Comparison of ENCODE assay signal across 20 mouse cellular contexts in the genomic region with DNA sequence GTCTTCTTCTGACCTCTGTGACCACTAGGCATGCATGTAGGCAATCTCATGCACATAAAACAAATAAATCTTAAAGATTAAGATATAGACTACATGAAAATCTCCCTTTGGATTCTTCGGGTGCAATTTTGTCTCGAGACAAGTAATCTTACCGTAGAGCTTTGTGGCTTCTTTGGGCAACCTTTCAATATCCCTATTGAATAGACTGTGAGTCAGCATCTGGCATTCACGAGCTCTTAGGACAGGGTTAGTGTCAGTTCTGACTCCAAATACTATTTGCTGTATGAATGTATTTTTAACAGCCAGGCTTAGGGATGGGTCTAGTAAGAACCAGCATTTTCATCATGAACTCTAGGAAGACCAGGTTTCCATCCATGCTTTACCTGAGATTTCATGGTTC.
"Had no signal": no experiment of that assay in that cellular context is flagged by ENCODE, and none has a peak within 500 bp of the region (broad histone marks: within the 10 kb centered on the region; RNA-seq: fewer than 3 reads in every experiment).

No protein-coding gene starts in this region.

- H3K4me2 ChIP-seq: limb, embryonic 12.5 days; limb, embryonic 15.5 days; liver, embryonic 11.5 days; lung, embryonic 14.5 days; midbrain, embryonic 12.5 days; midbrain, embryonic 15.5 days; neural tube, embryonic 12.5 days had no signal

- H3K36me3 ChIP-seq: limb, embryonic 12.5 days; limb, embryonic 15.5 days; midbrain, embryonic 12.5 days; midbrain, embryonic 15.5 days; neural tube, embryonic 12.5 days had no signal

- H3K4me3 ChIP-seq: limb, embryonic 12.5 days; limb, embryonic 15.5 days; midbrain, embryonic 12.5 days; midbrain, embryonic 15.5 days; neural tube, embryonic 12.5 days had no signal

- DNase-seq: kidney, adult 2 months; kidney, postnatal 25 days; layer of hippocampus, postnatal 36 days; left cerebral cortex, postnatal 4 days; liver, postnatal 0 days; lung, embryonic 14.5 days; retina, postnatal 1 day; thymus, adult 2 months; thymus, postnatal 25 days had no signal

- H3K9me3 ChIP-seq: limb, embryonic 12.5 days; limb, embryonic 15.5 days; midbrain, embryonic 12.5 days; midbrain, embryonic 15.5 days; neural tube, embryonic 12.5 days had no signal

- H3K4me1 ChIP-seq: limb, embryonic 12.5 days; limb, embryonic 15.5 days; midbrain, embryonic 12.5 days; midbrain, embryonic 15.5 days; neural tube, embryonic 12.5 days had no signal

- H3K27ac ChIP-seq: kidney, postnatal 0 days; limb, embryonic 12.5 days; limb, embryonic 15.5 days; liver, embryonic 14.5 days; macrophage; midbrain, embryonic 12.5 days; midbrain, embryonic 15.5 days; neural tube, embryonic 12.5 days; stomach, postnatal 0 days had no signal

- H3K27me3 ChIP-seq: limb, embryonic 12.5 days; limb, embryonic 15.5 days; midbrain, embryonic 12.5 days; midbrain, embryonic 15.5 days; neural tube, embryonic 12.5 days had no signal

- H3K9ac ChIP-seq: limb, embryonic 12.5 days; limb, embryonic 15.5 days; liver, embryonic 14.5 days; liver, postnatal 0 days; lung, embryonic 14.5 days; midbrain, embryonic 12.5 days; midbrain, embryonic 15.5 days; neural tube, embryonic 12.5 days had no signal

- ATAC-seq: liver, postnatal 0 days; lung, postnatal 0 days; midbrain, embryonic 15.5 days had no signal
